Mouse (Mus musculus) macrophage (primary cell): ENCODE data around the gene Tbc1d1. TPM values are rescaled to one million over a fixed set of nuclear protein-coding genes. Genes with fewer than 3 reads are reported as not detected.

ENCODE experiments used
- H3K27ac ChIP-seq: fragments of 350-480 bp; formaldehyde crosslinking; 2 replicates; pipeline ENCODE4 v1.9.0; 2021
- H3K36me3 ChIP-seq: fragments of 350-480 bp; formaldehyde crosslinking; 2 replicates; pipeline ENCODE4 v1.9.0; 2021; ENCODE audit errors: inconsistent target
- H3K4me3 ChIP-seq: fragments of 350-480 bp; formaldehyde crosslinking; 2 replicates; pipeline ENCODE4 v1.9.0; 2021; ENCODE audit errors: inconsistent target
- H3K79me2 ChIP-seq: fragments of 350-480 bp; formaldehyde crosslinking; 2 replicates; pipeline ENCODE4 v1.9.0; 2021; ENCODE audit errors: inconsistent target
- WGBS: methylation state at CpG from one replicate; pipeline ENCODE4 v1.1.7; 2026; ENCODE audit warnings: inconsistent platforms; ENCODE audit not compliant: missing documents; 5-methylcytosine and 5-hydroxymethylcytosine counted together
- polyA plus RNA-seq: library from polyadenylated mRNA; stranded (reverse); fragments of 250-400 nt; gene quantifications from 3 replicates; pipeline ENCODE4 v1.2.4, GENCODE M21; 2018; ENCODE audit warnings: inconsistent platforms

The Tbc1d1 gene
- polyA plus RNA-seq, 1 experiment from 2014 or later = 46.9 TPM

DNA sequence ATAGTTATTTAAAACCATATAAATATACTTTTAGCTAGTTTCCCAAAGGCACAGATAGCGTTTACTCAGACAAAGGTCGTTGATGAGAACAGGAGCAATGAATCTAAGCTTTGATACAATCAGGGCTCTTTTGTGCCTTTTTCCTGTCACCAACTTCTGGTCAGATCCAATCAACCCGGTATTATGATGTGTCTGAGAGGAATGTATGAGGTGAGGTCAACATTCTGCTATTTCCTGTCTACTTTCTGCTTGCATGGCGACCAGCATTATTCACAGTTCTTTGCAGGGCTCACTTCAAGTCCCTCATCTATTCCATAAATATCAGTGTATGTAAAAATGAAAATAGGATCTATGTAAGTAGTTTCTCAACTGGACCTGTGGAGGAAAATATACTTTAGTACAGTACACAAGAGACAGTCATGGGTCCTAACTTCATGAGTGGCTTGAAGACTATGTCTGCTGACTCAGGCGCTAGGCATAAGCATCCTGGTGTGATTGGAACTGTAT is 18.4 kb downstream of the Tbc1d1 start:
- WGBS = 83% methylated on average over 5 of the region's 5 CpGs
- no peak overlapping the region for H3K27ac ChIP-seq
- H3K36me3 ChIP-seq = peaks cover 24% of the 10 kb centered on the region; the same call in 1 of the 2 replicates
- H3K79me2 ChIP-seq = peaks cover 4% of the 10 kb centered on the region; the same call in 1 of the 2 replicates
- H3K4me3 ChIP-seq = no peak overlapping the region

DNA sequence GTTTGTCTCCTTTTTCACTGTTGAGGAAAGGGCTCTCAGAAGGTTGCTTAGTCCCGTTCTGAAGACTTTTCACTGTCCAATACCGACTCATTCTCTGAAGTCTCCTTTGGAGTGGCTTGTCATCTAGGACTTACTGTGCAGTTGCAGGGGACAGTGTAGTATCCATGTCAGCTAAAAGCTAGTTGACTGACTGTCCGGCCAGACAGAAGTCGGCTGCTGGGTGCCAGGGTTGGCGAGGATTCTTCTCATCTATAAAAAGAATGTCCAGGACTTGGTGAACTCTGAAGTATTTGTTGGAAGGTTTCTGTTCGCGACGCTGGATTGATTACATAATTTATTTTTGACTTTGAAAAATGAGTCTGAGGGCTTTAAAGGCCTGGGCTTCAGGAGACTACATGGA is 24.4 kb downstream of the Tbc1d1 start:
- Histone ChIP-seq H3K27ac (no peak overlapping the region), H3K4me3 (no peak overlapping the region), H3K36me3 (no peaks in the 10 kb centered on the region), H3K79me2 (no peaks in the 10 kb centered on the region; the same call in 1 of the 2 replicates)
- WGBS = 93% methylated on average over 8 of the region's 8 CpGs

DNA sequence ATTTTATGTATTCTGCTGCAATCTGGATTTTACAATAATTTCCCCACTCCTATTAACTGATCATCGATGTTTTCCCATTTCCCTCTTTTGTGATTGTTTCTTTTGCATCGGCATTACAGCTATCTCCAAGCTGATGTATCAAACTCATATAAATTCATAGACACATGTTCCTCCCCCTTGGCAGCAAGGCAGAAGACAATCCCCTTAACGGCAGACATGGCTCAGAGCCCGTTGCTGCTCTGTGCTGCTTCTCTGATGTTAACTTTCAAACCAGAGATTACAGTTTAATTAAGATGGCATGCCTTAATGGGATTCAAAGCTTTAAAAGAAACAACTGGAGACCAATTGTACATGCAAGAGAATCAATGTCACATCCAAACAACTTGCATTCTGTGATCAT is 27.6 kb downstream of the Tbc1d1 start:
- 93% methylated on average over 4 of the region's 4 CpGs for WGBS
- no peaks in the 10 kb centered on the region; the same call in 1 of the 2 replicates for H3K79me2 ChIP-seq
- no peaks in the 10 kb centered on the region for H3K36me3 ChIP-seq
- H3K4me3 ChIP-seq = no peak overlapping the region
- H3K27ac ChIP-seq = no peak overlapping the region

DNA sequence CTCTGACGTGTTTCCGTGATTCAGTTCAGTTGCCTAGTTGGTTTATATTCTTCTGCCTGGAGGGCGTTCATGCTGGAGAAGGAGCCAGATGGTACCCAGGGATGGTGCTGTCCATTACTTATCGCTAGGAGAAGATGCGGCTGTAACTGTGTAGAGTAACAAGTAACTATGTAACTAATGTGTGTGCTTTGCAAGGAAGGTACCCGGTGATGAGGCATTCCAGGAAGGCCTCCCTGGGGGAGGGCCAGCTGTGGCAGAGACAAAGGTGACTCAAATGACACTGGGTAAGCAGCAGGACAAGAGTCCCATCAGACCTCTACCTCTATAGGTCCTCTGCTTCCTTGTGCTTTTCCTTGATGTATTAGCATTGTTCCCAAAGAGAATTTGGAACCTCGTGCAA is 29.2 kb downstream of the Tbc1d1 start:
- Histone ChIP-seq H3K79me2 (no peaks in the 10 kb centered on the region), H3K36me3 (no peaks in the 10 kb centered on the region), H3K27ac (no peak overlapping the region), H3K4me3 (no peak overlapping the region)
- 95% methylated on average over 7 of the region's 7 CpGs for WGBS

DNA sequence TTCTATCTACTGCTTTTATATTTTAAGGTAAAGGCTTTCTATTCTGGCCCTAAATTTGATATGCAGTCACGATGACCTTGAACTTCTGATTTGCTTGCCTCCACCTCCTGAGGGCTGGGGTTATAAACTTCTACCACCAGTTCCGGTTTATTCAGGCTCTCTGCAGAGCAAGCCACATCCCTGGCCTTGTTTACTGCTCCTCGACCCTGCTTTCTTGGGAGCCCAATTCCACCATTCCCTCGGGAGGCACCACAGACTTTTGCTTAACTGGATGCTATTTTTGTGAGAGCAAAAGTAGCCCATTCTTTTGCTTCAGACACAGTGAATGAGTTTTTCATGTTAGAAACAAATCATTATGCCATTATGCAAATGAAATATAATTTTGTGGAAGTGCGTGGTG is 30.5 kb downstream of the Tbc1d1 start:
- WGBS = 89% methylated on average over 5 of the region's 5 CpGs
- no peaks in the 10 kb centered on the region for H3K79me2 ChIP-seq
- no peak overlapping the region for H3K4me3 ChIP-seq
- H3K27ac ChIP-seq = no peak overlapping the region
- no peaks in the 10 kb centered on the region for H3K36me3 ChIP-seq

DNA sequence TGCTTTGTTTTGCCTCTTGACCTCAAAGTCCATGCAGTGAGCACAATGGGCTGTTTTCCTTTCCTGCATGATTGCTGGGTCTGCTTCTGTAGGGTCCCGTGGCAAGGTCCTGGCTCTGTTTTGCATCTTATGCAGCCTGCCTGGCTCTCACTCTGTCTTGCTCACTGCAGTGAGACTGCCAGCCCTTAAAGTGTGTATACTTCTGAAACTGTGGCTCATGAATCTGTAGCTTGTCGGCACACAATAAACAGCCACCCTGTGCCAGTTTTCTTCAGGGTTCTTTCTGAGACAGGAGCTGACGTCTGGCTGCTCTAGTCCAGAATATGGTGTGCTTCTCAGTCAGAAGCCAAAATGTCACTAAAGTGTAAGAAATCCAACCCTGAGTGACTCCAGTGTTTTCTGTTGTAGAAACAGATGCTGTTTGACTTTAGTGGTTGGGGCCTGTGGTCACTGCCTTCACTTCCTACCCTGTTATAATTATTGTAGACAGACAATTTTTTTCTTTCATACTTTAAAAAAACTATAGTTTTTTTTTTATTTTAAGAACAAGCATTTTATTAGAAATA is 32.1 kb downstream of the Tbc1d1 start:
- no peak overlapping the region for H3K27ac ChIP-seq
- 76% methylated on average over 3 of the region's 3 CpGs for WGBS
- H3K36me3 ChIP-seq = no peaks in the 10 kb centered on the region
- no peaks in the 10 kb centered on the region for H3K79me2 ChIP-seq
- H3K4me3 ChIP-seq = no peak overlapping the region

DNA sequence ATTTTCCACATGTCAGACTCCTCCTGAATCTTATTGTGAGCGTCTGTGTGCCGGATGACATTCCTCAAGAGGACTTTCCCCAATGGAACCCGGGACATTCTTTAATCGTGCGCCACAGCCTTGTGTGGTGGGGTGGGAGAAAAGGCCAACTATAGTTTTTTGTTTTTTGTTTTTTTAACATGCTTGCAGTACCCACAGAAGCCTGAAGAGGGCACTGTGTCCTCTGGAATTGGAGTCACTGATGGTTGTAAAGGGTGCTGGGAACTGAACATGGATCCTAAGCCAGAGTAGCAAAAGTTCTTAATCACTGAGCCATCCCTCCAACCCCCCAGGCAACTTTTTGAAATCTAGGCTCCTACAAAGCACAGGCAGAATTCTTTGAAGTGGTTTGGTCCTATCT is 34.8 kb downstream of the Tbc1d1 start:
- WGBS = 96% methylated on average over 5 of the region's 5 CpGs
- H3K4me3 ChIP-seq = no peak overlapping the region
- H3K36me3 ChIP-seq = no peaks in the 10 kb centered on the region

DNA sequence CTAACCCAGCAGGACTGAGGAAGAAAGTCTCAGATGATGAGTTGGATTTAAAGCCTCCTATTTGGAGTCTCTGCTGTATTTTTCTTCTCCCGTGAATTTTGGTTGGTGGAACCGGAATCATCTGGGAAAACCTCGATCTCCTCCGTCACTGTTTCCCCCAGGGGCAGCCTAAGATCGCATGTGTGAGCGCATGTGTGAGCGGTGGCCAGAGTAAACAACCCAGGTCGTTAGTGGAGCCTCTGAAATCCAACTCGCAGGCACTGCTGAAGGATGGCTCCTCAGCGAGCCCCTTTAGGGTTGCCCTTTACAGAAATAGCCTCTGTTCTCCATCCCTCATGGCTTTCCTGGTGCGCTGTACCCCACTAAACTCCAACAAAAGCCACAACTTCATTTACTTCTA is 37.2 kb downstream of the Tbc1d1 start:
- no peak overlapping the region for H3K27ac ChIP-seq
- 92% methylated on average over 10 of the region's 11 CpGs for WGBS
- no peaks in the 10 kb centered on the region for H3K36me3 ChIP-seq
- no peaks in the 10 kb centered on the region for H3K79me2 ChIP-seq
- no peak overlapping the region for H3K4me3 ChIP-seq

More for the DNA sequence above, 34.8 kb downstream of the Tbc1d1 start:
- H3K79me2 ChIP-seq = no peaks in the 10 kb centered on the region
- no peak overlapping the region for H3K27ac ChIP-seq

DNA sequence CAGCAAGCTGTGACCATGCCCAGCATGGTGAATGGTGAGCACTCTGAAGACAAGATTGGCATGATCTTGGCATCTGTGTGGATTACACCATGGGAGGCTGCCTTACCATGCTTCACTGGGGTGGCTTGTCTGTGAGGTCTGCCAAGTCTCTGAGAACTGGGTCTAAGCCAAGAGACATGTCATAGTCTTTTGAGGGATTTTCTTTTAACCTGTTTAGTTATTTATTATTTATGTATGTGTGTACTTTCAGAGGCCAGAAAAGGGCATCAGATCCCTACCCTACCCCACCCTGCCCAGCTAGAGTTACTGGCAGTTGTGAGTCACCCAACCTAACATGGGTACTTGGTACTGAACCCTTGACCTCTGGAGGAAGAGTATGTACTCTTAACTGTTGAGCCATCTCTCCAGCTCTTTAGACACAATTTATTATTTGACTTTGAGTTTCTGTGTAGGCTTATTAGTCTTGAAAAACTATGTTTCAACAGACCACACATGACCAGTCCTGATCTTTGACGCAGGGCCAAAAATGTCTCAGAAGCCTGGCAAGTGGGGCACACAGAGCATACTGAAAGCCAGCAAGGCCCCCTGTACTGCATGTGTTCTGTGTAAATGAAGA is 40.3 kb downstream of the Tbc1d1 start:
- 100% methylated on average over 1 of the region's 1 CpGs for WGBS
- no peak overlapping the region for H3K27ac ChIP-seq
- H3K36me3 ChIP-seq = no peaks in the 10 kb centered on the region

DNA sequence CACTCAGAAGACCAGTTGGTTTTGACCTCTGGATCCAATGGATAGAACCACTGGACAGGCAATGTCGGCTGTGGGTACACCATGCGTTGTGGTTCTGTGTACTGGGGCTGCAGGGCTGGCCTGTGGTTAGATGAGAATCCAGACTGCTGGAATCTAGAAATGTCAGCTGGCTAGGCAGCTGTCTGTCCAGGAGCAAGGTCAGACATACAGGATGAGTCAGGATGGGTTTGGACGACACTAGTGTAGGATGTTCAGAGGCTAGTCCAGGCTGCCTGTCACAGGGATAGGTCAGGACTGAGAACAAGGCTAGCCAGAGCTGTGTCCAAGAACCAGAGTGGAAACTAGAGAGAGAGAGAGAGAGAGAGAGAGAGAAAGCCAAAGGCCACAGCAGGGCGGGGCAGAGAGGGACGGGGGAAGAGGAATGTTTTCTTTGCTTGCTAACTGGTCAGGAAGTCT is 40.8 kb downstream of the Tbc1d1 start:
- Histone ChIP-seq H3K79me2 (no peaks in the 10 kb centered on the region), H3K4me3 (no peak overlapping the region), H3K27ac (no peak overlapping the region), H3K36me3 (no peaks in the 10 kb centered on the region)
- WGBS = 80% methylated on average over 4 of the region's 5 CpGs

More for the DNA sequence above, 40.3 kb downstream of the Tbc1d1 start:
- Histone ChIP-seq H3K4me3 (no peak overlapping the region), H3K79me2 (no peaks in the 10 kb centered on the region)

DNA sequence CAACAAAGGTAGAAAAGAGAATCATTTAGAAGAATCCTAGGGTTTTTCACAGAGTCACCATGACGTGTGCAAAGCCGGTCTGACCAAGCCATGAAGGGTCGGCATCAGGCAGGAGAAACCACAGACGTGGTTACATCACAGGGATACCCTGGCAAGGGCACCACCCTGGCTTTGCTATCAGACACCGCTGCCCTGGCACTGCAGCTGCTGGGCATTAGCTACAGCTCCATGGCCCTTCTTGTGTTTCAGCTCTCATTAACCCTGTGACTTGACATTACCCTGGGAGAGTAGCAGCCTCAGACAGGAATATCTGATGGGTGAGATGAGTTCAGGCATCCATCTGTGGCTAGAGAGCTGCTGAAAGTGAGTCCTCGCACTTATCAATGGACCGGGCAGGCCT is 42.5 kb downstream of the Tbc1d1 start:
- H3K27ac ChIP-seq = no peak overlapping the region
- H3K36me3 ChIP-seq = no peaks in the 10 kb centered on the region
- peaks cover 6% of the 10 kb centered on the region; the same call in 1 of the 2 replicates for H3K79me2 ChIP-seq
- WGBS = 87% methylated on average over 7 of the region's 7 CpGs
- no peak overlapping the region for H3K4me3 ChIP-seq

DNA sequence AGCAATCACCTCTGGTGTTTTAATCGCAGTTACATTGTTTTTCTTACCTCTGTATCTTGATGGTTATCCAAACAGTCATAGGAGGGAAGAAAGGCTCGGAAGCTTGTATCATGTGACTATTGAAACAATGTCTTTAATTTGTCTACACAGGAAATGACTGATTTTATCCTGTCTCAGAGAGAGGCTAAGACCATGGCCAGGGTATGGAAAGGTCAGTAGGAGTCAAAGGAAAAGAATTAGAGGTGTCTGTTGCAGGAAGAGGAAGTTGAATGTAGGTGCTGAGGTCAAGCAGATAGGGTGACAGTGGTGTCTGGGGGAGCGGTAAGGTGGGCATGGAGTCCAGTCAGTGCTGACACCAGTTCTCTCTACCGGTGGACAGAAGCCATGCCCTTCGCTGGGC is 45.0 kb downstream of the Tbc1d1 start:
- no peak overlapping the region for H3K27ac ChIP-seq
- H3K4me3 ChIP-seq = no peak overlapping the region
- H3K36me3 ChIP-seq = no peaks in the 10 kb centered on the region
- WGBS = 74% methylated on average over 5 of the region's 5 CpGs
- peaks cover 19% of the 10 kb centered on the region; the same call in 1 of the 2 replicates for H3K79me2 ChIP-seq

DNA sequence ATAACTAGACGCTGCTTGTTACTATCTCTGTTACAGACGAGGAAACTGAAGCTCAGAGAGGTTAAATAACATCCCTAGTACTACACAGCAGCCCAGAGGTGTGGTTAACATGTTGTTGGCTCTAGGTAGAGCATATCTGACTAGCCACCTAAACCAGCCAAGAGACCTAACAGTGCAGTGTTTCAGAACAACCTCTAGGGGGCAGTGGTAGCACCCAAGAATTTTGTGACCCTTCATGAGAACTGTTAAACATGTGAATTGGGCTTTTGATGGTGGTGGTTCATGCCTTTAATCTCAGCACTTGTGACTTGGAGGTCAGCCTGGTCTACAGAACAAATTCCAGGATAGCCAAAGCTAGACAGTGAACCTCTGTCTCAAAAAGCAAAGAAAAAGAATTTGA is 46.2 kb downstream of the Tbc1d1 start:
- no peaks in the 10 kb centered on the region for H3K36me3 ChIP-seq
- no peak overlapping the region for H3K4me3 ChIP-seq
- WGBS = 56% methylated on average over 2 of the region's 2 CpGs
- H3K79me2 ChIP-seq = peaks cover 30% of the 10 kb centered on the region; the same call in 1 of the 2 replicates
- H3K27ac ChIP-seq = no peak overlapping the region

DNA sequence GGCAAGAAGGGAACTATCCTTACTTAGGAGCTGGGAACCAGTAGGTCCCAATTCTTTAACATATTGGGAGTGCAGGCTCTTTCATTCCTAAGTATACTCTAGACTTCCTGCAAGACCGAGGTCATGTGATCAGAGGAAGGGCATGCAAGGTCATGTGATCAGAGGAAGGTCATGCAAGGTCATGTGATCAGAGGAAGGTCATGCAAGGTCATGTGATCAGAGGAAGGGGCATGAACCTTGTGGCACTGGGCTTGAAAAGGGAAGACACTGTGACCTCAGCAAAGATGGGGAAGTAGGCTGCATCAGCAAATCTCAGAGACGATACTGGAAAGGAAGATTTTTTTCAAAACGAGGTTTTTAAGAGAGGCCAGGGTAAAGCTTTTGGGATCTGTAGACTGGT is 49.5 kb downstream of the Tbc1d1 start:
- Histone ChIP-seq H3K79me2 (peaks cover 43% of the 10 kb centered on the region; the same call in 1 of the 2 replicates), H3K36me3 (no peaks in the 10 kb centered on the region), H3K27ac (peak overlapping the region; percentile 70), H3K4me3 (no peak overlapping the region)
- 20% methylated on average over 3 of the region's 3 CpGs for WGBS

DNA sequence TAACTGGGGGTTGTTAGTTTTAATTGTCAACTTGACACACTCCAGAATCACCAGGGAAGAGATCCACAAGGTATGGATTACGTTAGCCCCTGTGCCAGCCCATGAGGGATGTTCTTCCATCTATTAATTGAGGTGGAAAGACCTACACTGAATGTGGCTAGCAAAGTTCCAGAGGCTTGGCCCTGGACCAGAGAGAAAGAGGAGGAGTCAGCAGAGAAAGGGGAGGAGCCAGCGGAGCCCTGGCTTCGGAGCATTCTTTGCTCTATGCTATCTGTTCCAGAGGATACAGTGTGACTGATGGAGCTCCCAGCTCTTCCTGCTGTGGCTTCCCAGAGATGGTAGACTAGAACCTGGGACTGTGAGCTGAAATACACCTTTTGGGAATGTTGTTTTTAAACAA is 50.3 kb downstream of the Tbc1d1 start:
- Histone ChIP-seq H3K27ac (peak overlapping the region; percentile 70), H3K4me3 (no peak overlapping the region), H3K36me3 (no peaks in the 10 kb centered on the region), H3K79me2 (peaks cover 43% of the 10 kb centered on the region; the same call in 1 of the 2 replicates)
- 95% methylated on average over 3 of the region's 3 CpGs for WGBS
